Mouse (Mus musculus): ENCODE measurements around the gene 2210010C04Rik. TPM values are rescaled to one million over a fixed set of nuclear protein-coding genes. Genes with fewer than 3 reads are reported as not detected.

Gene 2210010C04Rik
- not detected in 2 replicates for polyA plus RNA-seq (2016; fragmentation: Nextera tagmentation; extraction: Ambion mirVana)

- no peak within 1 kb of the TSS for H3K4me3 ChIP-seq
- H3K27me3 ChIP-seq (ENCODE audit: insufficient read depth, poor library complexity, severe bottlenecking) = no peaks in the 10 kb centered on the region
- no peaks in the 10 kb centered on the region for H3K9me3 ChIP-seq
- no peaks in the 10 kb centered on the region for H3K4me1 ChIP-seq
- no peak for DNase-seq (ENCODE audit: low spot score)
- no peaks in the 10 kb centered on the region for H3K36me3 ChIP-seq
- no peak within 1 kb of the TSS for H3K27ac ChIP-seq
Observed at GRCm38 (mm10) chr6:41035409-41035808, at the start of gene 2210010C04Rik. 2210010C04Rik (minus strand) TSS chr6:41035509.

- no peak overlapping the region for H3K27ac ChIP-seq
- no peaks in the 10 kb centered on the region for H3K36me3 ChIP-seq
- H3K27me3 ChIP-seq (ENCODE audit: insufficient read depth, poor library complexity, severe bottlenecking) = no peaks in the 10 kb centered on the region
- DNase-seq (ENCODE audit: low spot score) = no peak
- no peaks in the 10 kb centered on the region for H3K9me3 ChIP-seq
- no peak overlapping the region for H3K4me3 ChIP-seq
- no peaks in the 10 kb centered on the region for H3K4me1 ChIP-seq
Observed at GRCm38 (mm10) chr6:41080121-41080520, 44.8 kb upstream of the 2210010C04Rik start.

GRCm38 (mm10) chr6:41078539-41079303 lies 43.4 kb upstream of the 2210010C04Rik start:
- DNase-seq (ENCODE audit: low spot score) = no peak
- WGBS = 72% methylated on average over 3 of the region's 3 CpGs
- H3K9me3 ChIP-seq = no peaks in the 10 kb centered on the region

GRCm38 (mm10) chr6:41075753-41076152 lies 40.4 kb upstream of the 2210010C04Rik start:
- no peak for DNase-seq (ENCODE audit: low spot score)
- Histone ChIP-seq H3K9me3 (no peaks in the 10 kb centered on the region), H3K36me3 (no peaks in the 10 kb centered on the region), H3K27me3 (ENCODE audit: insufficient read depth, poor library complexity, severe bottlenecking) (no peaks in the 10 kb centered on the region), H3K4me1 (no peaks in the 10 kb centered on the region), H3K27ac (no peak overlapping the region), H3K4me3 (no peak overlapping the region)
- 73% methylated on average over 2 of the region's 2 CpGs for WGBS

More at GRCm38 (mm10) chr6:41078539-41079303, 43.4 kb upstream of the 2210010C04Rik start:
- H3K27me3 ChIP-seq (ENCODE audit: insufficient read depth, poor library complexity, severe bottlenecking) = no peaks in the 10 kb centered on the region
- H3K4me3 ChIP-seq = no peak overlapping the region
- H3K36me3 ChIP-seq = no peaks in the 10 kb centered on the region
- H3K4me1 ChIP-seq = no peaks in the 10 kb centered on the region
- no peak overlapping the region for H3K27ac ChIP-seq

- Histone ChIP-seq H3K27ac (no peak overlapping the region), H3K9me3 (no peaks in the 10 kb centered on the region), H3K36me3 (no peaks in the 10 kb centered on the region), H3K4me1 (no peaks in the 10 kb centered on the region), H3K4me3 (no peak overlapping the region), H3K27me3 (ENCODE audit: insufficient read depth, poor library complexity, severe bottlenecking) (no peaks in the 10 kb centered on the region)
- 86% methylated on average over 6 of the region's 6 CpGs for WGBS
- no peak for DNase-seq (ENCODE audit: low spot score)
Observed at GRCm38 (mm10) chr6:41063332-41063731, 28.0 kb upstream of the 2210010C04Rik start.

- DNase-seq (ENCODE audit: low spot score) = no peak
- H3K9me3 ChIP-seq = no peaks in the 10 kb centered on the region
- WGBS = 74% methylated on average over 3 of the region's 3 CpGs
Observed at GRCm38 (mm10) chr6:41062746-41063145, 27.4 kb upstream of the 2210010C04Rik start.

GRCm38 (mm10) chr6:41062081-41062480 lies 26.8 kb upstream of the 2210010C04Rik start:
- H3K9me3 ChIP-seq = no peaks in the 10 kb centered on the region
- H3K4me1 ChIP-seq = no peaks in the 10 kb centered on the region
- no peak for DNase-seq (ENCODE audit: low spot score)
- H3K27ac ChIP-seq = no peak overlapping the region
- H3K27me3 ChIP-seq (ENCODE audit: insufficient read depth, poor library complexity, severe bottlenecking) = no peaks in the 10 kb centered on the region
- H3K4me3 ChIP-seq = no peak overlapping the region
- no peaks in the 10 kb centered on the region for H3K36me3 ChIP-seq
- WGBS = 73% methylated on average over 2 of the region's 2 CpGs

More at GRCm38 (mm10) chr6:41062746-41063145, 27.4 kb upstream of the 2210010C04Rik start:
- H3K36me3 ChIP-seq = no peaks in the 10 kb centered on the region
- H3K27ac ChIP-seq = no peak overlapping the region
- H3K4me3 ChIP-seq = no peak overlapping the region
- no peaks in the 10 kb centered on the region for H3K27me3 ChIP-seq (ENCODE audit: insufficient read depth, poor library complexity, severe bottlenecking)
- no peaks in the 10 kb centered on the region for H3K4me1 ChIP-seq

GRCm38 (mm10) chr6:41061085-41061484 lies 25.8 kb upstream of the 2210010C04Rik start:
- H3K27ac ChIP-seq = no peak overlapping the region
- H3K27me3 ChIP-seq (ENCODE audit: insufficient read depth, poor library complexity, severe bottlenecking) = no peaks in the 10 kb centered on the region
- 74% methylated on average over 5 of the region's 5 CpGs for WGBS
- no peak for DNase-seq (ENCODE audit: low spot score)
- no peaks in the 10 kb centered on the region for H3K9me3 ChIP-seq
- H3K4me1 ChIP-seq = no peaks in the 10 kb centered on the region
- H3K4me3 ChIP-seq = no peak overlapping the region
- H3K36me3 ChIP-seq = no peaks in the 10 kb centered on the region

- H3K4me3 ChIP-seq = no peak overlapping the region
- H3K4me1 ChIP-seq = no peaks in the 10 kb centered on the region
- no peaks in the 10 kb centered on the region for H3K36me3 ChIP-seq
- no peak for DNase-seq (ENCODE audit: low spot score)
- no peak overlapping the region for H3K27ac ChIP-seq
- H3K9me3 ChIP-seq = no peaks in the 10 kb centered on the region
- 51% methylated on average over 5 of the region's 5 CpGs for WGBS
- no peaks in the 10 kb centered on the region for H3K27me3 ChIP-seq (ENCODE audit: insufficient read depth, poor library complexity, severe bottlenecking)
Observed at GRCm38 (mm10) chr6:41057653-41058052, 22.3 kb upstream of the 2210010C04Rik start.

GRCm38 (mm10) chr6:41055581-41055980 lies 20.3 kb upstream of the 2210010C04Rik start:
- H3K4me1 ChIP-seq = no peaks in the 10 kb centered on the region
- H3K27me3 ChIP-seq (ENCODE audit: insufficient read depth, poor library complexity, severe bottlenecking) = no peaks in the 10 kb centered on the region
- WGBS = 33% methylated on average over 2 of the region's 2 CpGs
- H3K9me3 ChIP-seq = no peaks in the 10 kb centered on the region
- no peak overlapping the region for H3K4me3 ChIP-seq
- H3K27ac ChIP-seq = no peak overlapping the region
- no peak for DNase-seq (ENCODE audit: low spot score)
- H3K36me3 ChIP-seq = no peaks in the 10 kb centered on the region

- 76% methylated on average over 2 of the region's 2 CpGs for WGBS
- Histone ChIP-seq H3K4me3 (no peak overlapping the region), H3K27ac (no peak overlapping the region), H3K9me3 (no peaks in the 10 kb centered on the region), H3K27me3 (ENCODE audit: insufficient read depth, poor library complexity, severe bottlenecking) (no peaks in the 10 kb centered on the region), H3K4me1 (no peaks in the 10 kb centered on the region), H3K36me3 (no peaks in the 10 kb centered on the region)
- no peak for DNase-seq (ENCODE audit: low spot score)
Observed at GRCm38 (mm10) chr6:41054379-41054778, 19.1 kb upstream of the 2210010C04Rik start.

- Histone ChIP-seq H3K27me3 (ENCODE audit: insufficient read depth, poor library complexity, severe bottlenecking) (no peaks in the 10 kb centered on the region), H3K4me3 (no peak overlapping the region), H3K36me3 (no peaks in the 10 kb centered on the region), H3K9me3 (no peaks in the 10 kb centered on the region), H3K27ac (no peak overlapping the region), H3K4me1 (no peaks in the 10 kb centered on the region)
- no peak for DNase-seq (ENCODE audit: low spot score)
- 73% methylated on average over 4 of the region's 4 CpGs for WGBS
Observed at GRCm38 (mm10) chr6:41051824-41052223, 16.5 kb upstream of the 2210010C04Rik start.

- WGBS = 76% methylated on average over 1 of the region's 1 CpGs
- H3K4me3 ChIP-seq = no peak overlapping the region
- no peaks in the 10 kb centered on the region for H3K4me1 ChIP-seq
- no peaks in the 10 kb centered on the region for H3K27me3 ChIP-seq (ENCODE audit: insufficient read depth, poor library complexity, severe bottlenecking)
- H3K36me3 ChIP-seq = no peaks in the 10 kb centered on the region
- no peak for DNase-seq (ENCODE audit: low spot score)
- H3K27ac ChIP-seq = no peak overlapping the region
- no peaks in the 10 kb centered on the region for H3K9me3 ChIP-seq
Observed at GRCm38 (mm10) chr6:41048602-41049001, 13.3 kb upstream of the 2210010C04Rik start.

GRCm38 (mm10) chr6:41047961-41048360 lies 12.7 kb upstream of the 2210010C04Rik start:
- DNase-seq (ENCODE audit: low spot score) = no peak
- Histone ChIP-seq H3K27me3 (ENCODE audit: insufficient read depth, poor library complexity, severe bottlenecking) (no peaks in the 10 kb centered on the region), H3K36me3 (no peaks in the 10 kb centered on the region), H3K4me3 (no peak overlapping the region), H3K9me3 (no peaks in the 10 kb centered on the region), H3K27ac (no peak overlapping the region), H3K4me1 (no peaks in the 10 kb centered on the region)
- 73% methylated on average over 1 of the region's 1 CpGs for WGBS
